11 mouse cellular contexts compared by ENCODE assay signal in genomic region chr11:109641498-109642222, GRCm38 (mm10). TPM values are rescaled to one million over a fixed set of nuclear protein-coding genes. Genes with fewer than 3 reads are reported as not detected.
DNase-seq lines count a peak whose midpoint lies in the region; ATAC-seq lines count a peak whose summit lies in the region.
"Had no signal": no experiment of that assay in that cellular context is flagged by ENCODE, and none has a peak within 500 bp of the region (broad histone marks: within the 10 kb centered on the region; RNA-seq: fewer than 3 reads in every experiment).

No protein-coding gene starts in this region.

- 76% methylated on average over 5 of the region's 5 CpGs for WGBS in midbrain, embryonic 16.5 days

- H3K4me3 ChIP-seq in midbrain, embryonic 16.5 days (ENCODE audit: low read depth, low read length) = no peak overlapping the region
- H3K4me3 ChIP-seq: hindbrain, embryonic 12.5 days had no signal

- no peak overlapping the region for H3K9ac ChIP-seq in midbrain, embryonic 16.5 days (ENCODE audit: low read depth, low read length)
- H3K9ac ChIP-seq: hindbrain, embryonic 12.5 days had no signal

- no peak overlapping the region for H3K4me2 ChIP-seq in midbrain, embryonic 16.5 days (ENCODE audit: low read length)
- H3K4me2 ChIP-seq: hindbrain, embryonic 12.5 days had no signal

- no peak overlapping the region for H3K27ac ChIP-seq in midbrain, embryonic 16.5 days (ENCODE audit: low read length)
- H3K27ac ChIP-seq: hindbrain, embryonic 12.5 days had no signal

- peak; percentile 87 for DNase-seq in adipocyte (ENCODE audit: low spot score)
- DNase-seq in fibroblast of lung, adult 2 months (ENCODE audit: low read depth) = peak; percentile 50
- DNase-seq in heart, postnatal 4 days = peak; percentile 72
- peak; percentile 52 for DNase-seq in lung, postnatal 25 days (ENCODE audit: low spot score)
- DNase-seq in frontal cortex, adult 2 months (ENCODE audit: extremely low spot score in 1 of 2, low spot score in 1 of 2) = no peak
- no peak for DNase-seq in cerebellum, postnatal 4 days (ENCODE audit: low spot score in 2 of 2)
- DNase-seq: embryo, embryonic 11 days had no signal

- no peaks in the 10 kb centered on the region for H3K36me3 ChIP-seq in midbrain, embryonic 16.5 days (ENCODE audit: control insufficient read depth, insufficient read depth, low read length)
- H3K36me3 ChIP-seq: G1E; hindbrain, embryonic 12.5 days had no signal

- H3K4me1 ChIP-seq in midbrain, embryonic 16.5 days (ENCODE audit: control insufficient read depth, insufficient read depth, low read length) = no peaks in the 10 kb centered on the region
- H3K4me1 ChIP-seq: hindbrain, embryonic 12.5 days had no signal

- H3K9me3 ChIP-seq in midbrain, embryonic 16.5 days (replicated peaks; ENCODE audit: control insufficient read depth, low read length, poor library complexity, severe bottlenecking) = no peaks in the 10 kb centered on the region
- H3K9me3 ChIP-seq: G1E; hindbrain, embryonic 12.5 days had no signal

- ATAC-seq in midbrain, embryonic 16.5 days = no peak
- ATAC-seq: forebrain, embryonic 14.5 days had no signal

- no peaks in the 10 kb centered on the region for H3K27me3 ChIP-seq in midbrain, embryonic 16.5 days (ENCODE audit: control insufficient read depth, insufficient read depth, low read depth, low read length)
- H3K27me3 ChIP-seq: hindbrain, embryonic 12.5 days had no signal

RNA-seq across cellular contexts. Expression of gene Prkar1a, which starts 7.5 kb away (rescaled TPM):
- total RNA-seq in heart, postnatal 4 days (2021) = 100 to 1,000 TPM; 629 to 659 TPM
- 538 and 554 TPM in 2 replicates for polyA plus RNA-seq in midbrain, embryonic 16.5 days (2015; fragmentation: Nextera tagmentation; extraction: Ambion mirVana)
- polyA plus RNA-seq in frontal cortex, adult 2 months (2012; rRNA removed) = 434 and 454 TPM in 2 replicates

RNA-seq across cellular contexts. Expression of gene Wipi1, which starts 29.9 kb away (rescaled TPM):
- total RNA-seq in heart, postnatal 4 days (2021) = 10 to 100 TPM; 85.0 to 86.1 TPM
- 14.3 and 15.6 TPM in 2 replicates for polyA plus RNA-seq in midbrain, embryonic 16.5 days (2015; fragmentation: Nextera tagmentation; extraction: Ambion mirVana)
- polyA plus RNA-seq in frontal cortex, adult 2 months (2012; rRNA removed) = 18.6 and 18.8 TPM in 2 replicates

Comparison
In these comparisons a context has a peak if more than half of its experiments do, and no peak if none do; other contexts are left out.
1. DNase-seq: peak in adipocyte (single experiment), fibroblast of lung, adult 2 months (single experiment), heart, postnatal 4 days (single experiment) and lung, postnatal 25 days (single experiment); none in frontal cortex, adult 2 months (0 of 2) and cerebellum, postnatal 4 days (0 of 2).